Mouse (Mus musculus): ENCODE measurements at regions not wholly inside any gene's neighbourhood (a gene's known extent, or its start where the extent isn't known, plus 50 kb on each side); places are given as distances from the start of the nearest gene placed in this dataset.

GRCm38 (mm10) chr8:117890211-117890610 is 88.5 kb upstream of the Mphosph6 start:
- no peak for DNase-seq

- no peak for DNase-seq
These were observed 79.8 kb upstream of the Mphosph6 start for GRCm38 (mm10) chr8:117881414-117881973.

GRCm38 (mm10) chr8:117880279-117880975 is 78.7 kb upstream of the Mphosph6 start:
- no peak for DNase-seq

GRCm38 (mm10) chr8:117873611-117874010 is 71.9 kb upstream of the Mphosph6 start:
- DNase-seq, result no peak

GRCm38 (mm10) chr8:117867138-117867537 is 65.4 kb upstream of the Mphosph6 start:
- no peak for DNase-seq

- DNase-seq, result no peak
These were observed 63.3 kb upstream of the Mphosph6 start for GRCm38 (mm10) chr8:117865014-117865413.

GRCm38 (mm10) chr8:117863837-117864236 is 62.1 kb upstream of the Mphosph6 start:
- DNase-seq, result no peak

GRCm38 (mm10) chr8:117862318-117862717 is 60.6 kb upstream of the Mphosph6 start:
- no peak for DNase-seq

- no peak for DNase-seq
These were observed 58.0 kb upstream of the Mphosph6 start for GRCm38 (mm10) chr8:117859734-117860133.

GRCm38 (mm10) chr8:117859095-117859494 is 57.4 kb upstream of the Mphosph6 start:
- no peak for DNase-seq

GRCm38 (mm10) chr8:117856121-117856520 is 54.4 kb upstream of the Mphosph6 start:
- no peak for DNase-seq

GRCm38 (mm10) chr8:117854942-117855491 is 53.3 kb upstream of the Mphosph6 start:
- DNase-seq, result no peak

- DNase-seq, result no peak
These were observed 52.6 kb upstream of the Mphosph6 start for GRCm38 (mm10) chr8:117854301-117854700.

- no peak for DNase-seq
These were observed 51.7 kb upstream of the Mphosph6 start for GRCm38 (mm10) chr8:117853408-117853807.

GRCm38 (mm10) chr8:117852521-117852920 is 50.8 kb upstream of the Mphosph6 start:
- DNase-seq, result no peak
